Mouse (Mus musculus): ENCODE data around the gene Lrp5.

Gene Lrp5

GRCm38 (mm10) chr19:3686215-3686894, at the start of gene Lrp5:
Gene Lrp5 (minus strand): TSS chr19:3686564.
- DNase-seq (ENCODE audit: low read depth), result no peak

- DNase-seq (ENCODE audit: low read depth), result no peak
Measured at GRCm38 (mm10) chr19:3736001-3736400, 49.6 kb upstream of the Lrp5 start.

- no peak for DNase-seq (ENCODE audit: low read depth)
Measured at GRCm38 (mm10) chr19:3730781-3731646, 44.6 kb upstream of the Lrp5 start.

GRCm38 (mm10) chr19:3728901-3729300, 42.5 kb upstream of the Lrp5 start:
- DNase-seq (ENCODE audit: low read depth), result no peak

- DNase-seq (ENCODE audit: low read depth), result peak; percentile 73
Measured at GRCm38 (mm10) chr19:3724779-3725178, 38.4 kb upstream of the Lrp5 start.

GRCm38 (mm10) chr19:3723904-3724303, 37.5 kb upstream of the Lrp5 start:
- DNase-seq (ENCODE audit: low read depth), result peak; percentile 54

- no peak for DNase-seq (ENCODE audit: low read depth)
Measured at GRCm38 (mm10) chr19:3723170-3723569, 36.8 kb upstream of the Lrp5 start.

- peak; percentile 32 for DNase-seq (ENCODE audit: low read depth)
Measured at GRCm38 (mm10) chr19:3719362-3719891, 33.1 kb upstream of the Lrp5 start.

GRCm38 (mm10) chr19:3718481-3719361, 32.4 kb upstream of the Lrp5 start:
- DNase-seq (ENCODE audit: low read depth), result peak; percentile 68

GRCm38 (mm10) chr19:3714381-3714780, 28.0 kb upstream of the Lrp5 start:
- no peak for DNase-seq (ENCODE audit: low read depth)

GRCm38 (mm10) chr19:3710436-3710835, 24.1 kb upstream of the Lrp5 start:
- no peak for DNase-seq (ENCODE audit: low read depth)

GRCm38 (mm10) chr19:3709013-3709787, 22.8 kb upstream of the Lrp5 start:
- DNase-seq (ENCODE audit: low read depth), result no peak

GRCm38 (mm10) chr19:3708078-3709012, 22.0 kb upstream of the Lrp5 start, which contains the start of gene 1810055G02Rik:
Gene 1810055G02Rik (plus strand): TSS chr19:3708293.
- DNase-seq (ENCODE audit: low read depth), result peak; percentile 93

GRCm38 (mm10) chr19:3707553-3707952, 21.2 kb upstream of the Lrp5 start:
- no peak for DNase-seq (ENCODE audit: low read depth)

GRCm38 (mm10) chr19:3706258-3706657, 19.9 kb upstream of the Lrp5 start:
- DNase-seq (ENCODE audit: low read depth), result no peak

GRCm38 (mm10) chr19:3702460-3702859, 16.1 kb upstream of the Lrp5 start:
- DNase-seq (ENCODE audit: low read depth), result no peak

GRCm38 (mm10) chr19:3699508-3700438, 13.4 kb upstream of the Lrp5 start:
- DNase-seq (ENCODE audit: low read depth), result peak; percentile 77

GRCm38 (mm10) chr19:3698035-3698434, 11.7 kb upstream of the Lrp5 start:
- no peak for DNase-seq (ENCODE audit: low read depth)

- no peak for DNase-seq (ENCODE audit: low read depth)
Measured at GRCm38 (mm10) chr19:3695976-3696375, 9.6 kb upstream of the Lrp5 start.
